Mouse (Mus musculus) right cerebral cortex, postnatal 36 days (tissue): ENCODE results near the gene Ptprg.
A peak's percentile ranks its signal among the peaks of the same experiment; 100 is the strongest.
"Not testable (repeated sequence)": the region's sequence is repeated elsewhere in the genome, so short reads cannot be mapped to it uniquely, and the experiment has no call there.

Experiments used
- DNase-seq, 2 experiments: peaks; one replicate each; pipeline ENCODE4 v3.0.0; 2022; ENCODE audit warnings: low spot score in 2 of 2, mixed read lengths in 1 of 2

Gene Ptprg

DNA sequence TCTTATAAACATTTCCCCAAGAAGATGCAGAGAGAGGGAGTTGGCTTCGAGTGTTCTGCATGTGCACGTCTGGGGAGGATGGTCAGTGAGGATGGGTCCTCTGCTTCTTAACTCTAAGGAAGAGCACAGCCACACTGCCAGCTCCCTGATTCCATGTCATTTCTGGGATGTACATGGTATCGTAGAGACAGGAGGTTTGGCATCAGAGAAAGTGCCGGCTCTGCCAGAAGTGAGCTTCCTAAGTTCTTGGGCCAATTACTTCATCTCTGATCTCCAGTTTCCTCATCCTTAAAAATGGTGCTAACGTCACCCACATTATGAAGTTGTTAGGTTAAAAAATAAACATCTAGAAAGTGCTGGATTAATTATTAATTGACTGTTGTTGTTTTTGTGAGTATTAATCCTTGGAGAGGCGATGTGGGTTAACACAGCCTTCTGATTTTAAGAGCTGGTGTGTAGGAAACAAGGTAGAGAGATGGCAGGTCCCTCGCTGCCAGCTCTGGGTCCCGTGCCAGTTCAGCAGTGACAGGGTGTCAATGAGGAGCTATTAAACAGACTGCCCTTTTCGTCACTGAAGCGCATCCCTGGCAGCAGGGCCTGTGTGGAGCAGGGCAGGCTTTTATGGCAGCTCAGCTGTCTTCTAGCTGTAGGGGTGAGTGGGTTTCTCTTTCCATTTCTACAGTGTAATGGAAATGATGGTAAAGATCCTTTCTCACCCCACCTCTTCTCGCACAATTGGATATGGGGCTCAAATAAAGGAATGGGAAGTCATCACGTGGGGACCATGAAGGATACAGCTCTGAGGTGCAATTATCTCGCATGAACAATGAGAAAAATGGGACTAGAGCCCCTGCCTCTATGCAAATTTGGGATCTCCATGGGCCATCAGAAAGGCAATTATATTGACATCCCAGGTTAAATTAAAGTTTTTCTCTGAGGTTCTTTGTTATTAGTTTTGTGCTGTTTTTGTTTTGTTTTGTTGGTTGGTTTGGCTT is 646.9 kb downstream of the Ptprg start:
- DNase-seq = no peak

DNA sequence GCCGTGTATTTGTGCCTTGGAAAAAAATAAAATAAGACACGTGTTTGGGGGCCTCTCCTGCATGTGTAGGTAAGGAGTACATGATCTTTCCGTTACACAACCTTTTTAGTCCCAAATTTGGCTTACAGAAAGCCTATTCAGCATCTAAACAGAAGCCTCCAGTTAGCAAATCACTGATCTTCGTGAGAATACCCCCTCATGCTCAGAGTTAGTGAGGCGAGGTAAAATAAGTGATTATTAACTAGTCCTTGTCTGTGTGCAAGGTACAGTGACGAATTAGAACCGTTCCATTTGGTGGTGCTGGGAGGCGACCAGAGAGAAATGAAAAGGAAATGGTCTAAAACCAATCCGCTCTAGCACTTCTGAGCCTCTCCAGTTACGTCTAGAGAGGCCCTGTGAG is 648.9 kb downstream of the Ptprg start:
- no peak for DNase-seq

GRCm38 (mm10) chr14:12203081-12203480 is 649.7 kb downstream of the Ptprg start:
- no peak for DNase-seq

GRCm38 (mm10) chr14:12206138-12206537 is 652.8 kb downstream of the Ptprg start:
- DNase-seq = peak; percentile 21 to 55

DNA sequence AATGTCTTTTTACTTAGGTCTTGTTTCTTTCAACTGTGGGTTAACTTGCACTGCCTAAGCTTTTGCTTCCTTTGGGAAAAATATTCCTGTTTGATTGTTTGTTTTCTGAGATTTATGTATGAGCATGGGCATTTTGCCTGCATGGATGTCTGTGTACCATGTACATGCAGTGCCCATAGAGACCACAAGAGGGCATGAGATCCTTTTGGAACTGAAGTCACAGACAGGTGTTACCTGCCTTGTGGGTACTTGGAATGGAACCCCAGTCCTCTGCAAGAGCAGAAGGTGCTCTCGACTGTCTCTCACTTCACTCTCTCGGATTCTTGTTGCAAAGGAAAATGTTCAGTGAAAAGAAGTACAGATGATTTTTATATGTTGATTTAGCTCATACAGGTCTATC is 655.2 kb downstream of the Ptprg start:
- no peak for DNase-seq

GRCm38 (mm10) chr14:12218544-12219150 is 665.3 kb downstream of the Ptprg start:
- DNase-seq = no peak

DNA sequence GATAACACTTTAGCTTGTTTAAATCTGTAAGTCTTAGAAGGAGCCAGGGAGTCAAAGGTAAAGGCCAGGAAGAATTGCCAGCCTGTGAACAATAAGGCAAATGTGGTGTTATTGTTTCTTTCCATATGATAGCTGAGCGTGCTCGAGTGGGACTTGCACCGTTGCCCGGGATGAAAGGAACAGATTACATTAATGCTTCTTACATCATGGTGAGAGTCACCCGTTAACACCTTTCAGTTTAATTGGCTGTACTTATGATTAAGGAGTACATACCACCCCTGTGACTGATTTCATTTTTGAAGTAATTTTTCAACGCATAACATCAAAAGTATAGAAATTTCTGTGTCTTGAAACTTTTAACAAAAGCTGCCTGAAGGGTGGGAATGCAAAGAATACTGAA is 666.5 kb downstream of the Ptprg start:
- DNase-seq = no peak

DNA sequence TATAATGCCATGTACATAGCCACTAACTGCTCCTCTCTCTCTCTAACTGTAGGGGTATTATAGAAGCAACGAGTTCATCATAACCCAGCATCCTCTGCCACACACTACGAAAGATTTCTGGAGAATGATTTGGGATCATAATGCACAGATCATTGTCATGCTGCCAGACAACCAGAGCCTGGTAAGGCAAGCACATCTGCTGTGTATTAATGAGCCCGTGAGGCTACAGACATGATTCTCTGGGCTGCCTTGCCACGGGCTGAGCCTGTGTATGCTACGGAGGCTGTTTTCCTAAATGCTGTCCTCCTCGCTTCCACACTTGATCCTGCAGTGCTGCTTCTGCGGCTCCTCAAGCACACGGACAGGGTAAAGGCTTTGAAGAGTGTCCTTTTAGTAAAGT is 667.2 kb downstream of the Ptprg start:
- no peak for DNase-seq

GRCm38 (mm10) chr14:12221571-12221970 is 668.2 kb downstream of the Ptprg start:
- DNase-seq = no peak

DNA sequence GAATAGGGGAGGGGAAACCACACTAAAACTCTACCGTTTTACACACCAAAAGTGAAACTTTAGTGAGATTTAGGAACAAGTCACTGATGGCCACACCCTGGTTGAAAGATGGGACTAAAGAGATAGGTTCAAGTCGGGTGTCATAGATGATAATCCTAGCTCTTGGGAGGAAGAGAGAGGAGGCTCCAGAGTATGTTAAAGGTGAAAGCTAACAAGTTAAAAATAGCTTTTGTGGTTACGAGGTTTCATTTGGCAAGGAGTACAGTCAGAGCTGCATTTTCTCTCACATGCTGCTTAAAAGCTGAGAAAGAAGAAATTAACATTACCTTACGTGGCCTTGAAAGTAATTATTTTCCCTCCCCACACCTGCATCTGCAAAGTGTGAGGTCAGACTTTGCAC is 690.4 kb downstream of the Ptprg start:
- no peak for DNase-seq

GRCm38 (mm10) chr14:12276031-12276430 is 722.7 kb downstream of the Ptprg start:
- DNase-seq = no peak

GRCm38 (mm10) chr14:12283641-12284040 is 730.3 kb downstream of the Ptprg start, which contains the start of gene Gm49355:
Gene Gm49355 (plus strand): TSS chr14:12283976.
- no peak for DNase-seq

- peak; percentile 79 to 82 for DNase-seq
These were observed 731.0 kb downstream of the Ptprg start, which contains the start of gene 3830406C13Rik for GRCm38 (mm10) chr14:12284141-12284912. Gene 3830406C13Rik (plus strand): TSS chr14:12284173.

GRCm38 (mm10) chr14:12289747-12290146 is 736.4 kb downstream of the Ptprg start:
- not testable (repeated sequence) for DNase-seq
